Mouse (Mus musculus) left cerebral cortex, adult 11 months (tissue): ENCODE data around the gene Clk4.

Experiments
- DNase-seq: peaks from one replicate; pipeline ENCODE4 v3.0.0; 2022; ENCODE audit warnings: low spot score

Clk4 gene

GRCm38 (mm10) chr11:51261680-51262219, at the start of gene Clk4:
Gene Clk4 (plus strand): TSS chr11:51261730.
- no peak for DNase-seq

GRCm38 (mm10) chr11:51214021-51214420, 47.5 kb upstream of the Clk4 start:
- DNase-seq, result no peak

GRCm38 (mm10) chr11:51219396-51219980, 42.0 kb upstream of the Clk4 start:
- DNase-seq, result no peak

- DNase-seq, result no peak
Observed at GRCm38 (mm10) chr11:51220308-51220707, 41.2 kb upstream of the Clk4 start, which contains the start of gene Gm12569. Gene Gm12569 (plus strand): TSS chr11:51220473.

GRCm38 (mm10) chr11:51227104-51227503, 34.4 kb upstream of the Clk4 start:
- DNase-seq, result peak; percentile 49

GRCm38 (mm10) chr11:51234626-51235025, 26.9 kb upstream of the Clk4 start:
- no peak for DNase-seq

GRCm38 (mm10) chr11:51242897-51243296, 18.6 kb upstream of the Clk4 start:
- no peak for DNase-seq

- DNase-seq, result no peak
Observed at GRCm38 (mm10) chr11:51257006-51257405, 4.5 kb upstream of the Clk4 start.

GRCm38 (mm10) chr11:51262342-51263285, 1.1 kb downstream of the Clk4 start, which contains the start of gene BC049762:
Gene BC049762 (minus strand): TSS chr11:51263046.
- peak; percentile 98 for DNase-seq

GRCm38 (mm10) chr11:51263286-51263831, 1.8 kb downstream of the Clk4 start:
- DNase-seq, result no peak

GRCm38 (mm10) chr11:51264352-51264751, 2.8 kb downstream of the Clk4 start:
- no peak for DNase-seq

GRCm38 (mm10) chr11:51265326-51265725, 3.8 kb downstream of the Clk4 start:
- DNase-seq, result no peak

GRCm38 (mm10) chr11:51274418-51274817, 12.9 kb downstream of the Clk4 start:
- DNase-seq, result no peak

GRCm38 (mm10) chr11:51289564-51290041, 28.1 kb downstream of the Clk4 start, which contains the start of gene Col23a1:
Gene Col23a1 (plus strand): TSS chr11:51289920.
- no peak for DNase-seq

GRCm38 (mm10) chr11:51290066-51290955, 28.8 kb downstream of the Clk4 start:
- DNase-seq, result no peak

GRCm38 (mm10) chr11:51293956-51294530, 32.5 kb downstream of the Clk4 start:
- no peak for DNase-seq

GRCm38 (mm10) chr11:51295742-51296141, 34.2 kb downstream of the Clk4 start:
- no peak for DNase-seq

- DNase-seq, result no peak
Observed at GRCm38 (mm10) chr11:51298691-51299090, 37.2 kb downstream of the Clk4 start.

- DNase-seq, result no peak
Observed at GRCm38 (mm10) chr11:51302396-51302795, 40.9 kb downstream of the Clk4 start.

GRCm38 (mm10) chr11:51303981-51304553, 42.5 kb downstream of the Clk4 start:
- DNase-seq, result no peak

- DNase-seq, result no peak
Observed at GRCm38 (mm10) chr11:51308306-51308705, 46.8 kb downstream of the Clk4 start.
